Mouse (Mus musculus): Measurements from ENCODE around the gene Plcxd1.
"Not testable (repeated sequence)": the region's sequence is repeated elsewhere in the genome, so short reads cannot be mapped to it uniquely, and the experiment has no call there.

The Plcxd1 gene

DNA sequence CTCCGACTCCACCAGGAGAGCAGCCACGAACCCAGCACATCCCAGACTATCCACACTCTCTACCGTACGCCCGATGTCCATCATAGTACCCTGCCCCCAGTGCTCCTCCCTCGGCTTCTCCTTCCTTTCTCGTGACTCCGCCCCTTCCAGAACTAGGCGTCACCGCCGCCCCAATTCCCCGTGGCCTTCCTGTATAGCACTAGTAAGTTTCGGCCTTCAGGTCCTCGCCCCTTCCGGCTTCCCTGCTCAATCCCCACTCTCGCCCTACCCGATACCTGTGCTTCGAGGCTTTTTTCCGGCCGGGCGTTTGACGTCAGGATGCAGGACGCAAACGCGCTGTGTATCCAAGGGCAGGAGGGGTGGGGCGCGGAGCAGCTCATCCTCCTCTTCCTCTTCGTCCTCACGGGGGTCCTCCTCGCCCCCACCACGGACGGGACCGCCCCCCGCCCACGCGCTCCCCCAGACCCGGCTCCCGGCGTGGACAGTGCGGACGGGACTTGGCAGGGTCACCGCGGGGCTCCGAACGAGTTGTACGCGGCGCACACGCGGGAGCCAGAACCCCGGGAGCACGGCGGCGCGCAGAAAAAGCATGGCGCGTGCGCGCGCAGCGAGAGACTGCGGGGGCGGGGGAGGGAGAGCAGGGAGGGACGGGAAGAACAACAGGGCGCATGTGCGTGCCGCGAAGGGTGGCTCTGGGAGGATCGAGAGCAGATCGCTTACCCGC is 8.0 kb downstream of the Plcxd1 start, which contains the start of gene Gtpbp6:
Gene Gtpbp6 (minus strand): TSS at position 617 of the 724 bp plus-strand sequence.
- peak; percentile 96 for DNase-seq

DNA sequence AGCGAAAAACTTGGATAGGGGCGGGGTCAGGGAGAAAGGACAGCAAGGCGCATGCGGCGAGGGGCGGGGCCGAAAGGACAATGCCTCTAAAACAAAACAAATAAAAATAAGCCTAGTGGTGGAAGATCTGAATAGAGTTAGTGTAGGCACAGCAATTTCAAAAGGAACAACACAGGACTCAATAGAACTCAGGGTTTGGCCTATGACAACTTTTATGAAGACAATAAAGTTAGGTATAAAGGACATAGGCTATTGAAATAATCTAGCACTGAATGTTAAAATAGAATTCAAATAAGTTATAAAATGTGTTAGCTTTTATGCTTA is 8.5 kb downstream of the Plcxd1 start:
- no peak for DNase-seq

DNA sequence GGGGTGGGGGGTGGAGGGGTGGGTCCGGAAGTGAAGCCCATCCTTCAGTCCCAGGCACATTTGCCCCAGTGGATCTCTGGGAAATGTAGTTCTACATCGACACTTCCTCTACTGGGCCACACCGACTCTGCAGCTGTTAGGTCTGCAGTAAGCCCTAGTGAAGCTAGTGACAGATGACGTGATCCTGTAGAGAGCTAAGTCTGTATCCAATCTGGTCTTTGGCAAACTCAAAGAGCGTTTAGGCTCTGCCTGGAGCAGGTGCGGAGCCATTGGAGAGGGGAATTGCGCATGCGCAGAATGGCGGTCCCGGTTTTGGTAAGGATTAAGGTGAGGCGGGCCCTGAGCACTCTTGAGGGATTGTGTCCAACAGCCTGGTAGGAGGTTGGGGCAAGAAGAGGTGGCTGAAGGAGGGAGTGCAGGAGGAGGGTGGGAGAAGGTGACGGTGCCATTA is 10.2 kb downstream of the Plcxd1 start, which contains the start of gene Zfp605:
Gene Zfp605 (plus strand): TSS at position 102 of the 451 bp plus-strand sequence.
- peak; percentile 96 for DNase-seq

DNA sequence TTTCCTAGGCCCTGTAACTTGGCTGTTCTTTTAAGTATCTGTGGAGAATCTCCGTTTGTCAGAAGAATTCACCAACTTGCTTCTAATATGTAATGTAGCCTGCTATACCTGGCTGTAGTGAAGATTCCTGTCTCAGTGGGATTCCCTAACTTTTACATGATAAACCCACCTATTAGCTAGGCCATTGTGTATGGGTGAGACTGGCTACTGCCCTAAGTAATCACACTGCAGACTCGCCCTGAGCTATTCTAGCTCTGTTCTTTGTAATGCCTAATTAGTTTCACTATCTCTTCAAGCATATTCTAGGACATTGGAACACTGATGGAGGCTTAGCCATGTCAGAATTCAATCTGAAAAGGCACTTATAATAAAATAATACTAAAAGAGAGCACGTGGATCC is 22.6 kb downstream of the Plcxd1 start:
- not testable (repeated sequence) for DNase-seq

DNA sequence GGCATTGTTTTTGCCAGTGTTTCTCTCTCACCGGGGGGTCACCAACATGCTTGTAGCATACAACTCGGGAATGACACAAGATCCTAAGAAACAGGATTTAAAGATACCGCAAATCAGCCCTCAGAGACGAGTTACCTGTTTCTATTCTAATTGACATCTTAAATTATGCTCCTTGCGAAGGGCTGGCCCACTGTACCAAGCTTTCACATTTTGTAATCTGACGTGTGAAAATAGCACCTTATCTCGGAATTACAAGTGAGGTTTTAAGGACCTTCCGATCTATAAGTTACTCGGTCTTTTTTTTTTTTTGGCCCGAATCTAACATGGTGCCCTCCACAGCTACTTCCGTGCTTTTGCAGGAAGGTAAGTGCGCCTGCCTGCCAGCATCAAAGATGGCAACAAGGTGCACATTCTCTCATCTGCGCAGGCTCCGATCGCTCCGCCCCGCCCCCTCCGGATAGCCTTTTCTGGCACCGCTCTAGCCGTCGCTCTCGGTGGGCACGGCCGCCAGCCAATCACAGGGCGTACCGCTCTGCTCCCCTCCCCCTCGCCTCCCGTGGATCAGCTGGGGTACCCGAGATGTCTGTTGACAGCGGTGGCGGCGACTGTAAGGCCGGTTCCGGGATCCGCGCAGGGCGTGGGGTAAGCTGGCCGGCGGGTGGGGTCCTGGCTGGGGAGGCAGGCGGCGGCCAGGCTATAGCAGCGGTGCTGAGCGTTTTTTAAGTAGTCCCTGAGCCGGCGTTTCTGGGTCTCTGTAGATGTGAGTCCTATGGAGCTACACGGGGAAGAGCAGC is 35.7 kb downstream of the Plcxd1 start, which contains the start of gene Chfr:
Gene Chfr (plus strand): TSS at position 550 of the 794 bp plus-strand sequence.
- DNase-seq: peak; percentile 99

DNA sequence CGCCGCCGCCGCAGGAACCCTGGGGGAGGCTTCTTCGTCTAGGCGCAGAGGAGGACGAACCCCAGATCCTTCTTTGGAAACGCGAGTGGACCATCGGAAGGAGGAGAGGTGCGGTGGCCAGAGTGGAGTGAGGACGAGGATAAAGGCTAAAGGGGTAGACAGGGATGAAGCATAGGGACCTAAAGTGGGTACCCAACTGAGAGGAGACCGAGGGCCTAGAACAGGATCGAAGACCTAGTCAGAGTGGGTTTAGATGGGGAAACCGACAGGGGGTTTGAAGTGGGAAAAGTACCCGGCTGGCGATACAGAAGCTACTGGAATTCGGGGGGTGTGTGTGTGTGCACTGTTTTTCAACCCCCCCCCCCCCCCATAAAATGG is 36.3 kb downstream of the Plcxd1 start:
- DNase-seq: no peak

DNA sequence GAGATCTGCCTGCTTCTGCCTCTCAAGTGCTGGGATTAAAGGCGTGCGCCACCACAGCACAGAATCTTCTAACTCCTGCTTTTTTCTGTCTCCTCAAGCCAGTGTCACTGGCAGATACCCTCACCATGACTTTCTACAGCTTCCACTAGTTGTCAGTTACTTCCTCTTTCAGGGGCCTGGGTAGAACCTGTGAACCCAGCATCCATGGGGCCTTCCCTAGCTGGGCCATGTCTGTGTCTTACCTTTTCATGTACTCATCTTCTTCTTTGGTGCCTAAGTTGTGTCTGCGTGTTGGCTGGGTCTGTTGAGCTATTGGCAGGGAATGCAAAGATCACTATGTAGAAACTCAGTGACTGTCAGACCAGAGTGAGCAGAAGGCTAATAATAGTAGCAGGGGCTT is 38.0 kb downstream of the Plcxd1 start:
- no peak for DNase-seq

DNA sequence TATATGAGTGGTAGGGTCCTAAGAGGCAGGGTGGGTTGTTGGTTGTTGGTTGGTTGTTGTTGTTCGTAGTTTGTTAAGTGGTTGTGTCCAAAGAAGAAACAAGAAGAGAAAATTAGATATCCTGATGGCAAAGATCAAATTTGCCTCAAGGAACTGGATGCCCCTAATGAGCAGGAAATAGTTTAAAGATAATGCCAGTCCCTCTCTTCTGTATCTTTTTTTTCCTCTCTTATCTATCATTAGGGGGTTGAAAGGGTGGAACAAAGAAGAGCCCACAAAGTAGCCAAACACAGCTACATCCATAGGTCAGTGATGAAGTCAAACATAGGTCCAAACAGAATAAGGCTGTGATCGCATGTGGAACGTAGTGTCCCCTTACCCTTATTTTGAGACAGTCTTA is 39.6 kb downstream of the Plcxd1 start:
- no peak for DNase-seq

DNA sequence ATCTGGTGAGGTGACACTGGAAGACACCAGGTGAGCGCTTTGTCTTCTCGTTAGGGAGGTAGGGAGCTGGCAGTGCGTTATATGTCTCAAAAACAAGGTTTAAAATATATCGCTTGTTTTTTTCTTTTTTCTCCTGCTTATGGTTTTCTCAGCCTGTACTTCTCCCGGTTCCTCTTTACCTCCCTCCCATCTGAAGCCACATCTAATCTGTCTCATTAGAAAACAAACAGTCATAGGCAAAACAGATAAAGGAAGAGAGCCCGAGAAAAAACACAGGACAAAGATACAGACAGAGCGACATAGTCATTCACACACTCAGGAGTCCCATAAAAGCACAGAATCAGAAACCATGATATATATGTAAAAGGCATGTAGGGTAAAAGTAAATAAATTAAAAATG is 40.7 kb downstream of the Plcxd1 start:
- DNase-seq: no peak

DNA sequence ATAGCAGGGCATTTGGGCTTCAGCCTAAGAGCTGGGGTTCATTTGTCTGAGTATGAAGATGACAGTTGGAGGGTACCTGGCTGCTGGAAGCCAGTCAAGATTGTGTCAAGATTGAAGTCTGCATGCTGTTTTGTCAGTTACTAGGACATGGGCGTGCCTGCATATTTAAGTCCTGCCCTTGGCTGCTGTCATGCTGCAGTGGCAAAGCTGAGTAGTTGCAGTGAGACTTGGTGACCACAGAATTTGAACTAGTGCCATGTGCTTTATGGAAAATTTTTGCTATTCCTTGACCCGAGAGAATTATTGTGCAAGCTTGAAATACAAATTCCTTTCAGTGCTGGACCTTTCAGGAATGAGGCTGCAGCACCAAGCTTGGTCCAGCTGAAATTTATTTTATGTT is 42.5 kb downstream of the Plcxd1 start:
- no peak for DNase-seq

DNA sequence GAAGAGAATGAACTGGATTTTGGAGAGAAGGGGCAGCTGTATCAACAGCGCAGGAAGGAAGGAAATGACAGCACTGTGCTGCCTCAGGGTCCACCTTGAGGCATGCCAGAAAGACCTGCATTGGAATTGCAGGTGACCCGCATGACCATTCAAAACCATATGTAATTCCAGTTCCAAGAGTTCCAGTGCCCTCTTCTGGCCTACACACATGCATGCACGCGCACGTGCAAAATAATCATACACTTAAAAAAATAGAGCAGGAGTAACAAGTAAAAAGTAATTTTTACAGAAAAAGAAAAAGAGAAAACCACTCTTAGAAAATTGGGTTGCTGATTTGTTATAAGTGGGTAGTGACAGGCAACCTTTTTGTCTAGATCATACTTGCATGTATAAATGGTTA is 43.2 kb downstream of the Plcxd1 start:
- no peak for DNase-seq

Data from cerebellum, adult 9-10 months (tissue).